Mouse (Mus musculus): Measurements from ENCODE around the gene Sema7a. TPM values are rescaled to one million over a fixed set of nuclear protein-coding genes. Genes with fewer than 3 reads are reported as not detected.
A peak's percentile ranks its signal among the peaks of the same experiment; 100 is the strongest.

Gene Sema7a
- total RNA-seq, 2 experiments from 2014 or later: 85.7 to 96.3 TPM

DNA sequence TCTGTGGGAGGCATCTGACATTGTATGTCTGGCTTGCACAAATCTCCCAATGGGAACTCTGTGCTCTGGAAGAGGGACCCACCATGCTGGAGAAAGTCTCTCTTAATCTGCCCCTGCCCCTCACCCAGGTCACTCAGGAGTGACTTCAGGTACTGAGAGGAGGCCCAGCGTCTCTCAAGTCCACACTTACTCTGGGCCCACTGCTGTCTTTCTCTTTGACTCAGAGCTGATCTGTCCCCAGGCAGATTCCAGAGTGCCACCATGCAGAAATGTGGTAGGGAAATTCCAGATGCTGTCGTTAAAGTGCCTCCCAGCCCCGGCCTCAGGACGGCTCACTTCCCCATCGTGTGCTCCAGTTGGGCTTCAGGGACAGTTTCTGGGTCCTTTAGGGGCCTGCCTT lies 34.3 kb downstream of the Sema7a start:
- no peak for DNase-seq (ENCODE audit: low spot score in 2 of 2)

DNA sequence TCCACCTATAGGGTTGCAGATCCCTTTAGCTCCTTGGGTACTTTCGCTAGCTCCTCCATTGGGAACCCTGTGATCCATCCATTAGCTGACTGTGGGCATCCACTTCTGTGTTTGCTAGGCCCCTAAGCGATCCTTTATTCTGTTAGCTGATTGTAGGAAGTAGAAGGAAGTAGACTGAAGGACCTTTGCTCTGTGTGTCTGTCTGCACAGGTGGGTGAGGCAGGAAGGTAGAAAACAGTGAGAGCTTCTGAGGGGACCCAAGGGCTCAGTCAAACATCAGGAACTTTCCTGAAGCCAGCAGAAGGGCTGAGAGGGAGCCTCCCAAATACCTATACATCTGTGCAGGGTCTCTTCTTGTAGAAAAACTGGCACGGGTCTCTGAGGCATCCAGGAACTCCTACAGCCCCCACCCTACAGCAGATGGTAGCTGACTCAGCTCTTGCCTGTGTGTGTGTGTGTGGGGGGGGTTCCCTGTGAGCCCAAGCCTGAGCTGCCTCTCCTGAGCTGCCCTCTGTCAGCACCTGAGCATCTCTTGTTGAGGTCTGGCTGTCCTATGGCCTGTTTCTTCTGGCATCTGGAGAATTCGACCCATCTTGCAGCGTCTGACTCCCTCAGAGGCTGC lies 35.4 kb downstream of the Sema7a start:
- DNase-seq (ENCODE audit: low spot score in 2 of 2): peak in 1 of 2 experiments; percentile 44

DNA sequence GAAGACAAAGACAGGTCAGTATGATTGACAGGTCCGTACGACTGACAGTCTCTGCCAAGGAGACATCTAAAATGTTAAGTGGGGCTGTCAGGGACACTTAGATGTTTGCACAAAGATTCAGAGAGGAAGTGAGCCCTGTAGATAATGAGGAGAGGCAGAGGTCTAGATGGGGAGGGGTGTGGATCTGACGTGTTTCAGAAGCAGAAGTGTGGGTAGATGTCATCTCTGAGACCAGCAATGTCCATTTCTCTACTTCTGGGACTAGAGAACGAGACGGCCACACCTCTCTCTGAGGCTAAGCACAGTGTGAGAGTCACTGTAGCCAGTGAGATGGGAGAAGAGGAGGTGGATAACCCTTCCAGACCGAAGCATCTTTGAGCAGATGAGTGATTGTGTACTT lies 38.1 kb downstream of the Sema7a start:
- no peak for DNase-seq (ENCODE audit: low spot score in 2 of 2)

DNA sequence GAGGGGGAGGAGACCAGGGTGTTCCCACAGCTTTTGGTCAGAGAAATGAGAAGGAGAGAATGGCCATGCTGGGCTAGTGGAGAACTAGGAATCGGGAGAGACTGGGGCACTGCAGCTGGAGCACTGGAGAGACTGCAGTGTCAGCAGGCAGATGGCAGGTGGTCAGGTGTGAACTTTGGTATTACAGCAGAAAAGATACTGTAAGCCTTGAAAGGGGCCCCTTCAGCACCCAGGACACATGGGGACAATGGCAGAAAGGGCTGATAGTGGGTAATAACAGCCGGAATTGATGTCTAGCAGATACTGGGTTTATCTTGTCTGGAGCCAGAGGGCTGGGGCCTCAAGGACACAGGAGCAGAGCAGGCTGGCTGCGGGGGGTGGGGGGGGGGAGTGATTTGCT lies 38.9 kb downstream of the Sema7a start:
- no peak for DNase-seq (ENCODE audit: low spot score in 2 of 2)

DNA sequence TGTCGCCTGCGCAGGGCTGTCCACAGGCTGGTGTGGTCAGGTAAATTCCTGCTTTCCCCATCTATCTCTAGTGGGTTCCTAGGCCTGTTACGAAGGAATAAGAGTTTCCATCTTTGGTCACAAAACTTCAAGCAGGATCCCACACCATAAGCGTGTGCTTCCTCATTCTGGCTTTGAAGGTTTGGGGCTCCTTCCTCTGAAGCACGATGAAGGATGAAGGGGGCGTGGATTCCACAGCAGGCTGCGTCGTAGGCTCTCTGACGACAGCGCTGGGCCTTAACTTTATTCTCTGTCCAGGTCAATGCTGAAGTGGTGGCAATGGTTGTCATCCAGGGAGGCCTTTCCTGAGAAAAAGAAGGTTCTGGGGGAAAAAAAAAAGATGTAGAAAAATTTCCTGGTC lies 40.7 kb downstream of the Sema7a start:
- DNase-seq (ENCODE audit: low spot score in 2 of 2): no peak

DNA sequence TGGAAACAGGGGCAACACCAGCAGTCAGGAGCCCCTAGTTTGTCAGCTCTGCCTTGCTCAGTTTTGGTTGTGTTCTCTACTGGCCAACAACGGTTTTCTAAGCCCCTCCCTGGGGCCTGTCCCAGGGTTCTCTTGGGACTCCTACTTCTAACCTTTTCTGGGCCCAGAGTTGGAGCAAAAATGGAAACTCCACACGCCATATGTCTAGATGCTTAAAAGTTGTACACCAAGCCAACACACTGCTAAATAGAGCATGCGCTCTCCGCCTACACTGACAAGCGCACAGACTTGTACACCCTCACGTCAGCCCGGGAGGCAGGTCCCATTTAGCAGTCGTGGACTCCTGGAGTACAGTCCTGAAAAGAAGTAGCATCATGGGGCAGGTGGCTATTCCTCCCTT lies 45.4 kb downstream of the Sema7a start:
- peak; percentile 69 to 88 for DNase-seq (ENCODE audit: low spot score in 2 of 2)

DNA sequence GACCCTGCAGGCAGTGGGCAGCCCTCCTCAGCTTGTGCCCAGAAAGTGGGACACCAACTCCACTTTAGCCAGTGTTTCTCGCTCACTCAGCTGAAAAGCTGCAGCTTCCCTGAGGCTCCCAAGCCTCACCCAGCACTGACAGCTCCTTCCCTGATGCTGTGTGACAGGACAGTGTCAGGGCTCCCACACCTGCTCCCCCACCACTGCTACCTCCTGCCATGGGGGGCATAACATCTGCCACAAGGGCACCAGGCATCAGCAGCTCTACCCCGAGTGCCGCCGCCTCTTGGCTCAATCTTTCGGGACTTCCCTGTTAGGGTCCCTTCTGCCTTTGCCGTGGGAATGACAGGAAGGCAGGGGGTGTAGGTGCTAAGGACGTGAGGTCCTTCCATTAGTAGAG lies 46.4 kb downstream of the Sema7a start:
- DNase-seq (ENCODE audit: low spot score in 2 of 2): no peak

DNA sequence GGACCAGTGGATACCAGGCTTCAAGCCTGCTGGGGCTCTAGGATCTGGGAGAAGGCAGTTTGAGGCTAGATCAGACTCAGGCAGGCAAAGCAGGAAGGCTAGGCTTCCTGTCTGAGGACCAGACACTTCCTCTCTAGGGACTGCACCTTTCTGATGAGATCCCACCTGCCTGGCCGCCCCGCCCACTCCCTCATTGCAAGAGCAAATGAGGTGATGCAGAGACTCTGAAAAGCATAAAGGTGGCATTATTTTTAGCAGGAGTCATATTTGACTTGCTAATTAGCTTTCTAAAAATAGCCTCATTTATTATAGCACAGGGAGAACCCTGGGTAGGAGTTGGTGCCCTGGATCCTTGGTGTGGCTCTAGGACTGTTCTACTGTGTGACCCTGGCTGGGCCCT lies 48.2 kb downstream of the Sema7a start:
- DNase-seq (ENCODE audit: low spot score in 2 of 2): no peak

DNA sequence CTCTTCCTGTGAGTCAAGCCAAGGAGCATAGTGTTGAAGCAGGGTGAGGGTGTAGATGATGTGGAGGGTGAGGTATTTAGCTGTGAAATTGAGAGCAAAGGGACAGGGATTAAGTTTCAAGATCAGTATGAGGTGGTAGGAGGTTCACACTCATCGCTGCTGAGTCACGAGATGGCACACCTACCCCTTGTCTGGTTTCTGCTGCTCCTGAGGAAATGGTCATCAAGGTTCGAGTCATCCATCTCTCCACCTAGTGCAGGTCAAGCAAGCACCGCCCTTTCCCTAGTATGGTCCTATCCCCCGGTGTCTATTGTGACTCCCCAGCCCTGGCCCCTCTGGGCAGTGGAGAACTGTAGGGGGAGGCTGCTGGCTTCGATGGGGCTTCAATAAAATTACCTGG lies 49.4 kb downstream of the Sema7a start:
- DNase-seq (ENCODE audit: low spot score in 2 of 2): no peak

DNA sequence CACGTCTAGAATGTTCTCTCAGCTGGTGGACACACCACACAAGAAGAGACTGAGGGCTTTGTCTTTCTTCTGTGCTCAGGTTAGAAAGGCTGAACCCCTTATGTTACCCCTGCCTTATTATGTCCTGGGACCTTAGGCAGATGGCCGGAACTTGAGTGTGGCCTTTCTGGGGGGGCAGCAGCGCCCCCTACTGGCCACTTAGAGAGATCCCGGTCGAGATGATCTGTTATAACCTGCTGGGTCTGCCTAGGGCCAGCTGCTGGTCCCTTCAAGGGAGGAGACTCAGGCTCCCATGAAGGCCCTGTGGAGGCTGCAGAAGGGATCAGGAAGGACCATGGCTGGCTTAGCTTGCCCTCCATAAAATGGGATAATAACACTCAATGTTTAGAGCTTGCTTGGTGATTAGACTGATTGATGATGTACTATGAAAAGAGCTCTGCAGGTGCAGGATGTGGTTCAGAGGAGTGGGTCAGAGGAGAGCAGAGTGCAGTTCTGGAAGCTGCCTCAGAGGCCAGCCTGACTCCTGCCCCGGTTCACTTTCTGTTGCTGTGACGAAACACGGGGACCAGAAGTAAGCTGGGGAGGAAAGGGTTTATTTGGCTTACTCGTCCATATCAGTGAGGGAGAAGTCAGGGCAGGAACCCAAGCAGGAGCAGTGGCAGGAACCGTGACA lies 50.7 kb downstream of the Sema7a start:
- DNase-seq (ENCODE audit: low spot score in 2 of 2): peak in 1 of 2 experiments; percentile 47

DNA sequence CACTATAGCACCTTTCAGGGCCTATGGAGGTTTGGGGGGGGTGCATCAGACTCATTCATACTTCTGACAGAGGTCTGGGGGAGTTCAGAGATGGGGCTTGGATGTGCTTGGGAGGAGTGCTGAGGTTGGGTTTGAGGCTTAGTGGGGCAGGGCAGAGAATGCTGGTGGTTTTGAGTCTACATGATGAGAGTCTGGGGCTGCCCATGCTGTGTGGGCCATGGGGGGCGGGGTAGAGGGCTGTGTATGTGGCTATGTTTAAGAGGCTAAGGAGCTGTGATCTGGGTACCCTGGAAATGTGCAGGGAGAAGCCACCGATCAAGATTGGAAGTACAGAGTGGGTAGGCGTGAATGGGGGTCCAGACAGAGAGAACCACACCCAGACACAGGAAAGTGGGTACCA lies 52.1 kb downstream of the Sema7a start:
- no peak for DNase-seq (ENCODE audit: low spot score in 2 of 2)

DNA sequence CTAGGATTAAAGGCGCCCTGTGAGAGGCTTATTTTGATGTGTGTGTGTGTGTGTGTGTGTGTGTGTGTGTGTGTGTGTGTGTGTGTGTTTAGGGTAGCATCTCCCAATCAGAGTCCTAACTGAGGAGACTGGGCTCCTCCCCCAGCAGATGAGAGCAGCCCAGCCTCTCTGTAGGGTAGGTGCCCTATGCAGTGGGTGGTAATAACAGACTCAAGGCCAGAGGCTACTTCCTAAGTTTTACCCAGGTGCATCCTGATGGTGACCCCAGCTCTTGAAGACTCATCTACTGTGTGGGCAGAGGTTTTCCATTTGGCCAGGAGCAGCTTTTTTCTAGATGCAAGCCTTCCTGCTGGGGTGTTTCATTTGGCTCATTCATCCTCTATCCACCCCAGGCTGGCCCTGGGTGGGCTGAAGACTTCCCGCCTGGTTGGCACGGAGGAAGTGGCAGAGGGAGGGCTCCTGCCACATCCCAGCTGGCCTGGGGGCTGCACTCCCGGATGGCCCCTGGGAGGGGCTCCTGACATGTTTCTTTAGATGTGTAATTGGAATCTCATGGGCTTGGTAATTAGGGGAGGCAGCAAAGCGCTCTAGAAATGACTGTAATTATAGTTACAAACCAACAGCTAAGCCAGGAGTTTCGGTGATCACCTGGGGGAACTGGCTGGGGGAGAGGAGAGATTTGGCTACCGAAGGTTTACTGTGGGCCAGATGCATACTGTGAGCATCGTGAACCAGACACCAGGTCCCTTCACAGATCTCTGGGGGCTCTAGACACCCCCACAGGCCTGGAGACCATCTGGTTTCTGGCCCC lies 53.1 kb downstream of the Sema7a start:
- no peak for DNase-seq (ENCODE audit: low spot score in 2 of 2)

DNA sequence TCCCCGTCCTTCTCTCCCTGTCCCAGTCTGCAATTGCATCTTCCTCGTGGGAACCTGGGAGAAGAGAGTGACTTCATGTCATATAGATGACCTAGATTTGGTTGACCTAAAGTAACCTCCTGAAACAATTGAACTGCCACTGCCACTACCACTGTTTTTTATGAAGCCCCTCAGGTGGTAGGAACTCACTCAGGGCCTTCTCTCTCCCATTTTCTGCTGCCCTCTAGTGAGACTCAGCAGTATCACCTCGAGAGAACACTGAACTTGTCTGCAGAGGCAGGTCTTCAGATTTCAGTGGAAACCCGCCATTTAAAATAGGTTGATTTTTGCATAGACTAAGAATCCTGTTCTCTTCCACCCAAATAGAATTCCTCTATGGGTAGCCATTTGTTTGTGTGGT lies 55.4 kb downstream of the Sema7a start:
- DNase-seq (ENCODE audit: low spot score in 2 of 2): peak in 1 of 2 experiments; percentile 31

DNA sequence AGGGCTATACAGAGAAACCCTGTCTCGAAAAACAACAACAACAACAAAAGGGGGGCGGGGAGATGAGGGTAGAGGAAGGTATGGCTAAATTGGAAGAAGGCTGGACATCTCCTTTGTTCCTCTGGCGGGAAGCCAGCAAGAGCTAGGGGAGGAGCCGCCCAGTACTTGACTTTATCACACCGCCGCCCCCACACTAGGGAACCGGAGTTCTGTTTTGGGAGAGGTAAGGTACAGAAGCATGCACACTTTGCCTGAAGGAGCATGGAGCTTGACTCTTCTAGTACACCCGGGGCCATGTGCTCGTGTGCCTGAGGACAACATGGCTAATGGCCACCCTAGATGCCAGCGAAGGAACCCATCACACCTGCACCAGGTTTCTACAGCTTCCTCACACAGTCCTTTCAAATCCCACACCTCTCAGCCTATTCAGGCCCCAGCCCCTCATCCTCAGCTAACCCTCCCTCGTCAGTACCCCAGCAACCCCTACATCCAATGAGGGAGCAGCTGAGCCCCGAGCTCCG lies 57.7 kb downstream of the Sema7a start:
- DNase-seq (ENCODE audit: low spot score in 2 of 2): no peak

DNA sequence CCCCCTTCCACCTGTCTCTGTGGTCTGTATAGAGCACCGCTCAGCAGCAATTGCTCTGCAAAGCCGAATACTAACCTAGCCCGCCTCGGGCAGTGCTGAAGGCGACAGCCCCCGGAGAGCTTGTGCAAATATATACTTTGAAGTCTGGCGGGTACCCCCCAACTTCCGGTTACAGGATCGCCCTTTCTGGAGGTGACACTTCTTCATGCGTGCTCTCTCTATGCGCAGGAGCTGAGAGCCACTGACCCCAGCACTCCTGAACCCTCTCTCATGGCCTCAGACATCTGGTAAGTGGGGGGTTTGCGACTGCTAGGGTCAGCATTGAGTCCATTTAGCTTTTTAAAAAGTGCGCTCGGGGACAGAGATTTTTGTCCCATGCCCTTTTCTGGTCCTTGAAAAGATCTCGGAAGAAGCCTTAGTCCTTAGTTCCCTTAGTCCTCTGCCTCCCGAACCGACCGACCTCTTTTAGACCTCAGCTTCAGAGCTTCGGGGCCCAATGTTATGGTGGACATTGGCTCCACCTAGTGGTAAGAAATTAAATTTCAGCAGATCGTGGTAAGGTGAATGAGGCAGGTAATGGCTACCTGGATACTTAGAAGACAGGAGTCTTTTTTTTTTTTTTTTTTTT lies 58.2 kb downstream of the Sema7a start:
- DNase-seq (ENCODE audit: low spot score in 2 of 2): peak in 1 of 2 experiments; percentile 75

DNA sequence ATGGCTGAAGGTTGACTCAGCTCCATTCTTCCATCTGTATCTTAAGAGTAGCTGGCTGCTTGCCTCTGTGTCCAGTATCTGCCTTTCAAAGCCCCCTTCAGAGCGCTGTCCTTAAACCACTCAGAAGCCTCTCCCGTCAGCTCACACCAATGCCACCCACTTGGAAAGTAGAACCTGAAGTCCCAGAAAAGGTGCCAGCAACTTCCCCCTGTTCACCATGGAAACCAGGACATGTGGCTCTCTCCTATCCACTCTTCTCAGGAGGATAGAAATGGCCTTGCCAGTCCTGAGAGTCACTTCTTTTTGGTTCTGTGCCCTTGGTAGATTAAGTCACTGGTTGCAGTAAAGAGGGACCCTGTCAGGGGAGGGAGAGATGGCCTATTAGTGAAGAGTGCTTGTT lies 58.8 kb downstream of the Sema7a start:
- DNase-seq (ENCODE audit: low spot score in 2 of 2): no peak

DNA sequence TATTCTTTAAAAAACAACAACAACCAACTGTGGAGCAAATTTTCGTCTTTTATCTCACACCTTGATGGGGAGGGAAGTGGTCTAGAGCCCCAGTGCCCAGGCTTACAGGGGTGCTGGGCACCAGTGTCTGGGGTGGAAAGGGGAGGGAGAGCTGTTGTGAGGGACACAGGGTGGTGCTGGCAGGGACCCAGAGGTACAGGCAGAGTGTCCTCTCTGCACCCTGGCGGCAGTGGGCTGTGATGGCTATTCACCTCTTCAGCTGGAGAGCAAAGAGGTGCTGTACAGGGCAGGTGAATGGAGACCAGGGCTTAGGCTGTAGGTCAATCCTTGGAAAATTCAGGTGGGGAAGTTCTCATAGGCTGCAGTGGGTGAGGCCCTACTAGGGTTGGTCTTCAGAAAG lies 59.8 kb downstream of the Sema7a start:
- no peak for DNase-seq (ENCODE audit: low spot score in 2 of 2)

DNA sequence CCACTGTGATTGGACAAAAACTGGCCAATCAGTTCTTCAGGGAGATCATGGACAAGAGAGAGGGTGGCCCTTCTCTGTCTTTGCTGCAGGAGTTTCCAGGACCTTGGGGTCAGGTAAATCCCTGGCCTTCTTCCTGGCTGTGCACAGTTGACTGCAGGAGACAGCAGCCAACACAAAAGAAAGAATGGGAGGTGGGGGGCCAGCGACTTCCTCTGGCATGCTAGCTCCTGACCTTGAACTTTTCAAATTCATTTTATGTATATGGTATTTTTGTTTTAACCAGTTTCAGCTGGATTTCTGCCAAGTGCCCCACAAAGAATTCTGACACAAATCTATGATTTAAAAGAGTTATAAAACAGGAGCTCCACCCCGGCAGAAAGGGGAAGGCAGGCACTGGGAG lies 63.4 kb downstream of the Sema7a start:
- DNase-seq (ENCODE audit: low spot score in 2 of 2): no peak

DNA sequence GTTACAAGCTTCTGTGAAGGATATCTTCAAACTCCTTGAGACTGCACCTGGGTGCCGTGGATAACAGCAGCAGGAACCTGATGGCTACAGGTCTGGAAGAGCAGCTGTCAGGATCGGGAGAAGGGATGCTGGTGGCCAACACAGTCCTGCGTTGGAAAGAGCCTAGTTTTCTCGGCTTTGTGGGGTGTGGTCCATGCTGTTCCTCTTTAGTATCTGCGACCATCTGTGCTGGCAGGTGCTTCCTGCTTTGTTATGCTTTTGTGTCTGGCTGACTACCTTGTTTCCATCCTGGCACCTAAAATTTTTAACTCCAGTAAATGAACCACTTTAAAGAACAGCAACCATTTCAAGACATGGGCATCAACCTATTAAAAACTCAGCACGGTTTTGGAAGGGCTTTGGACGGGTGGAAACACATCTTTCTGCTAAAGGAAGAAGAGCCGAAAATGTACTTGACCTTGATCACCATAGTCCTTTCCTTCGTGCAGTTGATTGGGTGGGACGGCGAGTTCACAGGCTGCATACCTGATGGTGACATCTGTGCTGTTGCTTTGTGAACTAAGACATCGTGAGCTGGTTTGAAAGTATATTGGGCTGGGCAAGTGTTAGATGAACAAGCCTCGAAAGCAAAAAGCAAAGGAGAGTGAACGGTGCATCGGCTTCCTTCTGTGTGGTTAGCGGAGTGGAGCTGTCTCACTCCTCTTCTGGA lies 66.0 kb downstream of the Sema7a start, which contains the start of gene Cyp11a1:
Cyp11a1 (plus strand) TSS at position 659 of the 709 bp plus-strand sequence.
- no peak for DNase-seq (ENCODE audit: low spot score in 2 of 2)

DNA sequence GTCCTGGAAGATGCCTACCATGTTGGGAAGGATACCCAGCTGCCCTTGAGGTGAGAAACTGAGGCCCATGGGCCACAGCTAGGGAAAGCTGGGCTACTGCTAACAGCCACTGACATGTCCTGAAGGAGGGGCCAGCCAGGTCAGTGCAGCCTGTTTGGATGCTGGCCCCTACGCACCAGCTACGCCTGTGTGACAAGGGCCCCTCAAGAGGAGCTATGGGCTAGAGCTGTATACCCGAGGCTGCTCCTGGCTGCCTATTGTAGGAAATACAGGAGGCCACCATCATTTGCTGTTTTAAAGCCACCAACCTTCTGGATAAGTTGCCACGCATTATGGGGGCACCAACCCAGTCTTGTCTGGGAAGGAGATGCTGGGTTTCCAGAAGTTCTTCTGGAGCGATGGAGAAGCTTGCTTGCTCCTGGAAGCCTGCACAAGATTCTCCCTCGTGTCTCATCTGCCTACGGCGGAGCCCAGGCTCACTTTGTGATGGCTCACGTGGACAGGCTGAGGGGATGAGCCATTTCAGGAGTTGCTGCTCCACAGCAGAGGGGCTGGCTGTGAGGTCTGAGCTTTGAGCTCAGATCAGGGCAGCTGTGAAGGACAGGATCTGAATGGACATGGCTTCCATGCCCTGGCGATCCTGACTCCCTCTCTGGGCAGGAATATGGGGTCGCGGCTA lies 68.6 kb downstream of the Sema7a start:
- no peak for DNase-seq (ENCODE audit: low spot score in 2 of 2)
